Mouse (Mus musculus) C3H10T1/2 (cell line): ENCODE measurements around the gene Prrc2a. TPM values are rescaled to one million over a fixed set of nuclear protein-coding genes. Genes with fewer than 3 reads are reported as not detected.

Source experiments
- polyA plus RNA-seq, 2 experiments: library from polyadenylated mRNA; unstranded; fragments of >200 nt; fragmentation: generic; extraction: Trizol; gene quantifications; one replicate each; pipeline ENCODE4 v1.2.1; 2012; ENCODE audit warnings: missing spikeins in 2 of 2

Prrc2a gene
- polyA plus RNA-seq, result 100 to 1,000 TPM; 216 to 365 TPM

GRCm38 (mm10) chr17:35164568-35165450, at the start of gene Prrc2a:
TSS of gene Prrc2a (minus strand) at chr17:35164897.

GRCm38 (mm10) chr17:35204494-35205379, 40.0 kb upstream of the Prrc2a start, which contains the start of gene Lta:
TSS of gene Lta (minus strand) at chr17:35205351.

GRCm38 (mm10) chr17:35201787-35202186, 37.1 kb upstream of the Prrc2a start, which contains the start of gene Tnf:
TSS of gene Tnf (minus strand) at chr17:35202007.

GRCm38 (mm10) chr17:35193881-35194843, 29.5 kb upstream of the Prrc2a start, which contains the start of gene Ltb:
TSS of gene Ltb (plus strand) at chr17:35194439.

GRCm38 (mm10) chr17:35187959-35188610, 23.4 kb upstream of the Prrc2a start, which contains the start of gene Lst1:
TSS of gene Lst1 (minus strand) at chr17:35188439.

DNA sequence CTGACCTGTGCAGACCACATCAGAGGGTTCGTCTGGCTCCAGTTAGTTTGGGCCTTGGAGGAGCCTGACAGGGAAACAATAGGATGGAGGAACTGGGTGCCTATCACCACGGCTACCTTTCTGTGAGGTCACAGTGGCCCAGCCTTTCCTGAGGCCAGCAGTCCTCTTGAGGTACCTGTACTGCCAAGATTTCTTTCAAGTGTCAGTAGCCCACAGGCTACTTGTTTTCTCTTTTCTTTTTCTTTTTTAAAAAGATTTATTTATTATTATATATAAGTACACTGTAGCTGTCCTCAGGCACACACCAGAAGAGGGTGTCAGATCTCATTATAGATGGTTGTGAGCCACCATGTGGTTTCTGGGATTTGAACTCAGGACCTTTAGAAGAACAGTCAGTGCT, 11.3 kb upstream of the Prrc2a start, which contains the start of gene Aif1:
TSS of gene Aif1 (minus strand) at position 101 of the 400 bp plus-strand sequence.

GRCm38 (mm10) chr17:35134801-35135590, 29.7 kb downstream of the Prrc2a start, which contains the start of gene Bag6:
TSS of gene Bag6 (plus strand) at chr17:35135178.

DNA sequence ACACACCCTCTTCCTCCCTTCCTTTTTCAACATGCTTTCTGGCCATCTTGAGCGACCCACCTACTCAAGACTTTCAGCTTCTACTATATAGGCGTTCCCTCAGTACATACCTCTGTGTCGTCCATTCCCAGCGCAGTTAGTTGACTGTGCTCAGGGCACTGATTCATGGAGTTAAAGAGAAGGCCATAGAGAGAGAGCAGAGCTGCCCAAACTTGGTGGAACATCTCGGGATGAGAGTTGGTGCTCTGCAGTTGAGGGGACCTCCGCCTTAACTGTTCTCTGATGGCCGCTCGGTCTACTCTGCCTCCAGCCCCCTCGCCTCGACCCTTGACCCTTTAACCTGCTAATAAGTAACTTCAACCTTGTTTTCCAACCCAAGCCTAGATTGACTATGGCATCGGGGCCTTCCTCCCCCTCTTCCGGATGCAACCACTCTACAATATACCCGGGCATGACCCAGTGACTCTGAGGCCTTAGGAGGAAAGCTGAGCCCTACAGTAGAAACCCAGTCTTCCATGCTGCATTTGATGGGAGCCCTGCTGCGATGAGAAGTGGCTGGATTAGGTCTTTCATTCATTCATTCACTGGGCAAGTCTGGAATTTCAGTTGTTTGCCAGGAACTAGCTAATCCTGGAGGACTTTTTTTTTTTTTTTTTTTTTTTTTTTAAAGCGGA, 33.1 kb downstream of the Prrc2a start, which contains the start of gene Apom:
TSS of gene Apom (minus strand) at position 551 of the 674 bp plus-strand sequence.

DNA sequence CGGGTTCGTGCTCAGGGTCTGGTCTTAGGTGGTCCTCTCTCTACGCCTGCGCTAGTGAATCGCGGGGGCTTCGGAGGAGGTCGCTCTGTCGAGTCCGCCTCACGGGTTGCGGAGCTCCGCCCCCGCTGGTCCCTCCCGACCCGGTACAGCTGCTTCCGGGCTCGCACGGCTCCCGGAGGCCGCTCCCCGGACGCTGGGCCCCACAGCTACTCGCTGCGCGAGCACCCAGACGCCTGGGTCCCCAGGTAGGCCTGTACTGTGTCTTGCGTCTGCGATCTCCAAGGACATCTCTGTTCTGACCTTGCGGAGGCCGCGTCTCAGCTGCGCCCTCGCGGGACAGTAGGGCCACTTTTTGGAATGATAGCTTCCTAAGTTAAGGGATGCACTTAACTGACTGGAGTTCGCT, 38.5 kb downstream of the Prrc2a start, which contains the start of gene D17H6S53E:
TSS of gene D17H6S53E (plus strand) at position 168 of the 406 bp plus-strand sequence.

GRCm38 (mm10) chr17:35121871-35122303, 42.8 kb downstream of the Prrc2a start, which contains the start of gene Csnk2b:
TSS of gene Csnk2b (minus strand) at chr17:35122053.

DNA sequence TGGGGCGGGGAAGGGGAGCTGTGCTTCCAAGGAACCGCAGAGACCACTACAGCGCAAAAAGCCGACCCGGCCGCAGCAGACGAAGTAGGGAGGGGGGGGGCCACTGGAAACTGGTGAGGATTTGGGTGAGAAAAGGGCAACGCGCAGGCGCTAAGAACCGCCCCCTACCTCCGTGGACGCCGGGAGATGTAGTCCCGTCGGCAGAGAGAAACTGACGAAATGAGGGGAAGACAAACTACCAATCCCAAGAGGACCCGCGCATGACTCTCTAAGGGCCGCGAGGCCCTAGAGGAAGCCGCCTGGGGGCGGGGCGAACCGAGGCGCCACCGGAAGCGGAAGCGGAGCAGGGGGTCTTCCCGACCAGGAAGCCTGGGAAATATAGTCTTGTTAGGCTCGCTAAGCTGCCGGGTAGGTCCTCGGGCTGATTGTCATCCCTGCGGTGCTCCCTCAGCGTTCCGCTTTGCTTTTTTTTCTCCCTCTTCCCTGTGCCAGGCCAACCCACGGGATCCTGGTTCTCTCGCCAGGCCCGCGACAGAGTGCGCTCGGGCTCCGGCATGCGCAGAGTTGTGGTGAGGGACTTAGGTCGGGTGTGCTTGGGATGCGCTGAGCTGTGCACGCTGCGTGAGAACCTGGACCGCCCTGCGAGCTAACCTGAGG, 43.4 kb downstream of the Prrc2a start, which contains the start of gene Gpank1:
TSS of gene Gpank1 (plus strand) at position 313 of the 657 bp plus-strand sequence.

DNA sequence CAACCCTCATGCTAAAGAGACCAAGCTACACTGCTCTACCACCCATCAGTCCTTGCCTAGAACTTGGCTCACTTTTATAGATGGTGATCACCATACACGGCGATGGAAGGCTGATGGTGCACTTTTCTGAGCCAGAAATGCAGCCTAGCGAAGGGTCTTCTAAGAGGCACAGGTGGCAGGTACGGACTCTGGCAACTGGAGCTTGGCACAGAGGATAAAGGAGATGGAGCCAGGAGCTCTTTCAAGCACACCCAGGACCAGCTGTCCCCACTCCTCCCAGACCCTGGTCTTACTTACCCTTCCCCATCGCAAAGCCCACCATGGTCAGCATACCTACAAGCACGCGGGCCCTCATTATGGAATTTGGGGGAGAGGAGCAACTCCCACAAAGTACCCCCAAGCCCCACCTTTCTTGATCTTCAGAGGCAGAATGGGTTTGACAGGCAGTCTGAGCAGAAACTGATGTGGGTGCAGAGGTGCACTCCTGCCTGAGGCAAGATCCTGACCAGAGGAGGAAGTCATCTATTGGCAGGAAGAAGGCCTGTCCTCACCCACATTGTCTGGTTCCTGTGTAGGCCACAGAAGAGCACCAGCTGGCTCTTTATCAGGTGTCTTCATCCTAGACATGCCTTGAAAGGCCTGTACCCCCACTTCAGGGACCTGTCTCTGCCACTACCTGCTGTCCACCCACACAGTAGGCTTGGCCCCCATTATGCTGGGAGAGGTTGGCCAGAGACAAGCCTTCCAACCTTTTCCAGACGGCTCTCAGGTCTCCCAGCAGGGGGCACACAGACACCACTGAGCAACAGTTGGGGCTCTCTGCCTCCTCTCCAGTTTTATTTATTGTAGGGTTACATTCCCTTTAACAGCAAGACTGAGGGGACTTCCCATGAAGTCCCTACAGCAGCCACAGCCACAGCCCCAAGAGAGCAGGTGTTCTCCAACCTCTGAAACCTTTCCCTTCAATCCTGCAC, 49.4 kb downstream of the Prrc2a start, which contains the start of gene Ly6g5b:
TSS of gene Ly6g5b (minus strand) at position 383 of the 974 bp plus-strand sequence.

DNA sequence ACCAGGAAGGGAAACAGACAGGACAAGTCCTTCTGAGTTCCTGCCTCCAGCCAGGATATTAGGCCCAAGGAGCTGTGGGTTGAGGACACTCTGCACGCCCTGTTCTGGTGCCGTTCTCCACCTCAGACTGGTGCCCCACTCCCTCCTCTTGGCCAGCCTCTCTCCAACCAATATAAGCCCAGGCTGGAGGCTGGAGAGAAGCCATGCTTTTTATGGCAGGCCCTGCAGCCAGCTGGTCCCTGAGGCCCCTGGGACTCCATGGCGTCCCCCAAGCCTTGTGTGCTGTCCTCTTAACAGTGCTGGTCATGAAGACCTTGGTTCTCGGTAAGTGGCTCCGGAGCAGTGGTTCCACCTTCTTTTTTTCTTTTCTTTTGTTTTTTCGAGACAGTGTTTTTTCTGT, 56.6 kb downstream of the Prrc2a start, which contains the start of gene Ly6g5c:
TSS of gene Ly6g5c (plus strand) at position 183 of the 400 bp plus-strand sequence.

